Mouse (Mus musculus): ENCODE data around the gene Lrp5. TPM values are rescaled to one million over a fixed set of nuclear protein-coding genes. Genes with fewer than 3 reads are reported as not detected.
A peak's percentile ranks its signal among the peaks of the same experiment; 100 is the strongest.

The Lrp5 gene
- polyA plus RNA-seq, 1 experiment = 33.8 TPM

- H3K27me3 ChIP-seq (ENCODE audit: control insufficient read depth, insufficient read depth, insufficient read length) = no peaks in the 10 kb centered on the region
- no peaks in the 10 kb centered on the region for H3K36me3 ChIP-seq (ENCODE audit: control insufficient read depth, insufficient read depth)
- no peaks in the 10 kb centered on the region for H3K79me3 ChIP-seq (ENCODE audit: low read depth)
- H3ac ChIP-seq (ENCODE audit: control insufficient read depth, insufficient read length, low read depth) = no peak overlapping the region
- no peak for TF ChIP-seq MAX (IDR thresholded peaks at IDR 0.05)
- TF ChIP-seq MYOD1 (IDR thresholded peaks at IDR 0.05; ENCODE audit: control insufficient read depth, insufficient read length, low read depth) = no peak
- TF ChIP-seq CTCF (IDR thresholded peaks at IDR 0.05; ENCODE audit: control insufficient read depth, insufficient read depth, insufficient read length) = no peak
- TF ChIP-seq MYOG (IDR thresholded peaks at IDR 0.05; ENCODE audit: control insufficient read depth, extremely low read depth, insufficient read length) = no peak
- no peak for TF ChIP-seq FOSL1 (IDR thresholded peaks at IDR 0.05; ENCODE audit: insufficient read depth, low read length, poor library complexity, severe bottlenecking)
- TF ChIP-seq CEBPB (IDR thresholded peaks at IDR 0.05; ENCODE audit: low read depth) = no peak
- no peak overlapping the region for H3K4me3 ChIP-seq (ENCODE audit: insufficient read depth, poor library complexity, severe bottlenecking)
- H3K79me2 ChIP-seq (ENCODE audit: control insufficient read depth, insufficient read depth) = no peaks in the 10 kb centered on the region
Measured at GRCm38 (mm10) chr19:3695006-3695405, 8.6 kb upstream of the Lrp5 start.

- TF ChIP-seq CTCF (IDR thresholded peaks at IDR 0.05; ENCODE audit: control insufficient read depth, insufficient read depth, insufficient read length) (no peak), MYOG (IDR thresholded peaks at IDR 0.05; ENCODE audit: control insufficient read depth, extremely low read depth, insufficient read length) (no peak), MYOD1 (IDR thresholded peaks at IDR 0.05; ENCODE audit: control insufficient read depth, insufficient read length, low read depth) (peak; percentile 20)
- H3ac ChIP-seq (ENCODE audit: control insufficient read depth, insufficient read length, low read depth) = no peak overlapping the region
- no peaks in the 10 kb centered on the region for H3K36me3 ChIP-seq (ENCODE audit: control insufficient read depth, insufficient read depth)
- no peaks in the 10 kb centered on the region for H3K27me3 ChIP-seq (ENCODE audit: control insufficient read depth, insufficient read depth, insufficient read length)
- no peak overlapping the region for H3K4me3 ChIP-seq (ENCODE audit: insufficient read depth, poor library complexity, severe bottlenecking)
- H3K79me2 ChIP-seq (ENCODE audit: control insufficient read depth, insufficient read depth) = no peaks in the 10 kb centered on the region
- H3K79me3 ChIP-seq (ENCODE audit: low read depth) = no peaks in the 10 kb centered on the region
Measured at GRCm38 (mm10) chr19:3694476-3694875, 8.1 kb upstream of the Lrp5 start.

- H3ac ChIP-seq (ENCODE audit: control insufficient read depth, insufficient read length, low read depth) = no peak overlapping the region
- H3K79me3 ChIP-seq (ENCODE audit: low read depth) = no peaks in the 10 kb centered on the region
- TF ChIP-seq CTCF (IDR thresholded peaks at IDR 0.05; ENCODE audit: control insufficient read depth, insufficient read depth, insufficient read length) (no peak), USF1 (IDR thresholded peaks at IDR 0.05; ENCODE audit: low read depth) (no peak), MAX (IDR thresholded peaks at IDR 0.05) (no peak), FOSL1 (IDR thresholded peaks at IDR 0.05; ENCODE audit: insufficient read depth, low read length, poor library complexity, severe bottlenecking) (no peak)
- H3K4me3 ChIP-seq (ENCODE audit: insufficient read depth, poor library complexity, severe bottlenecking) = no peak overlapping the region
- no peaks in the 10 kb centered on the region for H3K27me3 ChIP-seq (ENCODE audit: control insufficient read depth, insufficient read depth, insufficient read length)
- H3K36me3 ChIP-seq (ENCODE audit: control insufficient read depth, insufficient read depth) = no peaks in the 10 kb centered on the region
- no peaks in the 10 kb centered on the region for H3K79me2 ChIP-seq (ENCODE audit: control insufficient read depth, insufficient read depth)
Measured at GRCm38 (mm10) chr19:3692414-3693145, 6.2 kb upstream of the Lrp5 start.

GRCm38 (mm10) chr19:3691337-3691736 lies 5.0 kb upstream of the Lrp5 start:
- Histone ChIP-seq H3K79me3 (ENCODE audit: low read depth) (no peaks in the 10 kb centered on the region), H3ac (ENCODE audit: control insufficient read depth, insufficient read length, low read depth) (no peak overlapping the region)

GRCm38 (mm10) chr19:3687676-3688171 lies 1.4 kb upstream of the Lrp5 start:
- Histone ChIP-seq H3K36me3 (ENCODE audit: control insufficient read depth, insufficient read depth) (no peaks in the 10 kb centered on the region), H3K79me3 (ENCODE audit: low read depth) (peaks cover 24% of the 10 kb centered on the region), H3K79me2 (ENCODE audit: control insufficient read depth, insufficient read depth) (peaks cover 33% of the 10 kb centered on the region), H3K4me3 (ENCODE audit: insufficient read depth, poor library complexity, severe bottlenecking) (no peak overlapping the region), H3K27me3 (ENCODE audit: control insufficient read depth, insufficient read depth, insufficient read length) (no peaks in the 10 kb centered on the region), H3ac (ENCODE audit: control insufficient read depth, insufficient read length, low read depth) (no peak overlapping the region)
- TF ChIP-seq MYOG (IDR thresholded peaks at IDR 0.05; ENCODE audit: control insufficient read depth, extremely low read depth, insufficient read length) = no peak
- TF ChIP-seq MYOD1 (IDR thresholded peaks at IDR 0.05; ENCODE audit: control insufficient read depth, insufficient read length, low read depth) = no peak
- TF ChIP-seq FOSL1 (IDR thresholded peaks at IDR 0.05; ENCODE audit: insufficient read depth, low read length, poor library complexity, severe bottlenecking) = no peak

More at GRCm38 (mm10) chr19:3691337-3691736, 5.0 kb upstream of the Lrp5 start:
- no peaks in the 10 kb centered on the region for H3K36me3 ChIP-seq (ENCODE audit: control insufficient read depth, insufficient read depth)
- TF ChIP-seq CTCF (IDR thresholded peaks at IDR 0.05; ENCODE audit: control insufficient read depth, insufficient read depth, insufficient read length) (no peak), MAX (IDR thresholded peaks at IDR 0.05) (no peak)
- H3K4me3 ChIP-seq (ENCODE audit: insufficient read depth, poor library complexity, severe bottlenecking) = no peak overlapping the region
- H3K79me2 ChIP-seq (ENCODE audit: control insufficient read depth, insufficient read depth) = no peaks in the 10 kb centered on the region
- H3K27me3 ChIP-seq (ENCODE audit: control insufficient read depth, insufficient read depth, insufficient read length) = no peaks in the 10 kb centered on the region

GRCm38 (mm10) chr19:3685611-3686214 lies 651 bp downstream of the Lrp5 start:
- Histone ChIP-seq H3K36me3 (ENCODE audit: control insufficient read depth, insufficient read depth) (no peaks in the 10 kb centered on the region), H3ac (ENCODE audit: control insufficient read depth, insufficient read length, low read depth) (peak overlapping the region; percentile 80), H3K79me3 (ENCODE audit: low read depth) (peaks cover 30% of the 10 kb centered on the region), H3K27me3 (ENCODE audit: control insufficient read depth, insufficient read depth, insufficient read length) (no peaks in the 10 kb centered on the region), H3K4me3 (ENCODE audit: insufficient read depth, poor library complexity, severe bottlenecking) (peak overlapping the region; percentile 50), H3K79me2 (ENCODE audit: control insufficient read depth, insufficient read depth) (peaks cover 47% of the 10 kb centered on the region)
- TF ChIP-seq USF1 (IDR thresholded peaks at IDR 0.05; ENCODE audit: low read depth) (no peak), MYOD1 (IDR thresholded peaks at IDR 0.05; ENCODE audit: control insufficient read depth, insufficient read length, low read depth) (no peak), MYOG (IDR thresholded peaks at IDR 0.05; ENCODE audit: control insufficient read depth, extremely low read depth, insufficient read length) (no peak)
